Mouse (Mus musculus) lung, embryonic 16.5 days (tissue): Measurements from ENCODE around the gene Lysmd3. TPM values are rescaled to one million over a fixed set of nuclear protein-coding genes. Genes with fewer than 3 reads are reported as not detected.
"Not testable (repeated sequence)": the region's sequence is repeated elsewhere in the genome, so short reads cannot be mapped to it uniquely, and the experiment has no call there.

Source experiments
- ATAC-seq: fragments of 200-750 bp; cut with Nextera tagmentation; 2 replicates; pipeline ENCODE4 v1.8.0; 2017; ENCODE audit warnings: low read depth, mild to moderate bottlenecking, moderate library complexity
- H3K27ac ChIP-seq: fragments of 300-500 bp; sonication (generic); 2 replicates; pipeline ENCODE4 v1.5.1; 2014; ENCODE audit warnings: mild to moderate bottlenecking, control low read depth, low read length
- H3K27me3 ChIP-seq: fragments of 300-500 bp; sonication (generic); 2 replicates; pipeline ENCODE4 v1.6.1; 2014; ENCODE audit warnings: low read depth, low read length, mixed read lengths; ENCODE audit not compliant: control insufficient read depth, insufficient read depth
- H3K36me3 ChIP-seq: fragments of 300-500 bp; sonication (generic); 2 replicates; pipeline ENCODE4 v1.6.1; 2014; ENCODE audit warnings: low read length; ENCODE audit not compliant: control insufficient read depth, insufficient read depth
- H3K4me1 ChIP-seq: fragments of 300-500 bp; sonication (generic); replicated peaks from 2 replicates; pipeline ENCODE4 v1.6.1; 2014; ENCODE audit warnings: low read length, mixed read lengths; ENCODE audit not compliant: control insufficient read depth, insufficient read depth
- H3K4me2 ChIP-seq: fragments of 300-500 bp; sonication (generic); 2 replicates; pipeline ENCODE4 v1.6.1; 2014; ENCODE audit warnings: low read depth, low read length, control low read depth
- H3K4me3 ChIP-seq: fragments of 300-500 bp; sonication (generic); 2 replicates; pipeline ENCODE4 v1.5.1; 2014; ENCODE audit warnings: mild to moderate bottlenecking, low read length, control low read depth
- H3K9ac ChIP-seq: fragments of 300-500 bp; sonication (generic); 2 replicates; pipeline ENCODE4 v1.6.1; 2014; ENCODE audit warnings: low read length, control low read depth
- H3K9me3 ChIP-seq: fragments of 300-500 bp; sonication (generic); 2 replicates; pipeline ENCODE4 v1.6.1; 2016; ENCODE audit warnings: low read length; ENCODE audit not compliant: control insufficient read depth
- WGBS: fragments of 180-500 bp; shearing (Covaris S2); extraction: QIAGEN DNeasy Blood & Tissue Kit; methylation state at CpG from one replicate; pipeline ENCODE4 v1.1.7; 2014; 5-methylcytosine and 5-hydroxymethylcytosine counted together
- polyA plus RNA-seq: library from polyadenylated mRNA; unstranded; fragments of >200 nt; fragmentation: Nextera tagmentation; extraction: Ambion mirVana; gene quantifications from 2 replicates; pipeline ENCODE4 v1.2.1, GENCODE M21; 2015

The Lysmd3 gene
- polyA plus RNA-seq, 1 experiment from 2014 or later = 27.6 TPM

DNA sequence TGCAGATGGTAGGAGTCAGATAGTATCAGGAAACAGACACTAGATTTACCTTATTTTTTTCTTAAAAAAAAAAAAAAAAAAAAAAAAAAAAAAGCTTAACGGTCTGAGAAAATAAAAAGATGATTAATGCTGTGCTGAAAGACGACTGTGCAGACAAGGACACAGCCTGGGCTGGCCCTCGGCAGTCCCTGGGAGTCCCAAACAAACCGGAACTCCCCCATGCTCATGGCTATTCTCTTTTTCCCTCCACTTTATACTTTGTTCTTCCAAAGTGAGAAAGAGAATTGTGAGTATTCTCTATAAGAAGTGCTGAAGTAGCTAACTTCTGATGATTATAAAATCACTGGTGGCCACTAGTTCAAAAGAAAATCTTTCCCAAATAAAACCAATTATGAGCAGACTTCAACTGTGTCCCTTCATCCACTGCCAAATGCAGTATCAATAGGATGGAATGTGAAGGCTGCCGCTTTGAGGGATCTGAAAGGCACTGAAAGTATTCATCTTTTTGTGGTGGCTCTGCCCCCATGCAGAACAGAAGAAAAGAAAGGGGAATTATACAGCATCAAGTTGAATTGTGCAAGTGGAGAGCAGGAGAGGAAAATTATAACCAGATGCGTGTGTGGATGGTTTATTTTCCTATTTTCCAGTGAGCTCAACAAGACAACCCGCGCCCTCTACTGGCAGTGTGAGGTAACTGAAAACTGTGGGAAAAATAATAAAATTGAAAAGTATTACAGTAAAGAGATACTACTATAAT, 16.0 kb upstream of the Lysmd3 start:
- H3K4me1 ChIP-seq = peaks cover 5% of the 10 kb centered on the region; the same call in 1 of the 2 replicates
- no peak overlapping the region for H3K27ac ChIP-seq
- H3K36me3 ChIP-seq = no peaks in the 10 kb centered on the region
- no peaks in the 10 kb centered on the region for H3K9me3 ChIP-seq
- no peak for ATAC-seq
- H3K4me2 ChIP-seq = peak overlapping the region; percentile 50
- H3K27me3 ChIP-seq = no peaks in the 10 kb centered on the region
- peak overlapping the region; percentile 19; the same call in 1 of the 2 replicates for H3K9ac ChIP-seq
- H3K4me3 ChIP-seq = 0 out of 2 replicates have a peak overlapping the region, but pooled peaks have one; percentile 6
- WGBS = 8% methylated on average over 8 of the region's 8 CpGs

DNA sequence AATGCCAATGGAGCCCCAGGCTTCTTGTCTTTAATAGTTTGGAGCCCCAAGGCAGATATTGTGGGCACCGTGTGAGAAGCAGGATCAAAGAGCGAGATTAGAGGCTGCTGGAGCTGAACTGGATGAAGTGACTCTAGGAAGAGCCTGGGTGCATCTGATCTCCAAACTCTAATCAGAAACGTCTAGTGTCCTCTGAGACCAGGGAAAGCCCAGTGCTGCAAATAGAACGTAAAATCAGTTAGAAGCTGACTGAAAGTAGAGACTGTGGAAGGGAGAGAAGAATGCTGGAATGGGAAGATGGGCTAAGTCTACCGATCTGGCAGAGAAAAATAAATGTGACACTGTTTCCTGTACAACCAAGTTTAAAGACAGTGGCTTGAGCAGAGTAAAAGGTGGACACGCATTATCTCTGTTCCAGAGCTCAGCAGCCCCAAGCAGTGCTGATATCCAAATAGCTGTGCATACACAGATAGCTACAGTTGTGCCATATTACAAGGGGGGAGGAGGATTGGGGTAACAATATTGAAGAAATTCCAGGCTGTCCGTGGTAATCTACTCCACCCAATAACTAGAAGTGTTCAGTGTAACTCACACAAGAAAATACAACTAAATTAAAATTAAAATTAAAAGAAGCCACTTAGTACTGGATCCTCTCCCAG, 14.8 kb upstream of the Lysmd3 start:
- Histone ChIP-seq H3K4me3 (no peak overlapping the region), H3K4me2 (no peak overlapping the region), H3K27ac (no peak overlapping the region), H3K4me1 (peaks cover 5% of the 10 kb centered on the region; the same call in 1 of the 2 replicates), H3K9ac (no peak overlapping the region), H3K36me3 (no peaks in the 10 kb centered on the region), H3K27me3 (no peaks in the 10 kb centered on the region), H3K9me3 (no peaks in the 10 kb centered on the region)
- ATAC-seq = no peak
- WGBS = 54% methylated on average over 7 of the region's 7 CpGs

DNA sequence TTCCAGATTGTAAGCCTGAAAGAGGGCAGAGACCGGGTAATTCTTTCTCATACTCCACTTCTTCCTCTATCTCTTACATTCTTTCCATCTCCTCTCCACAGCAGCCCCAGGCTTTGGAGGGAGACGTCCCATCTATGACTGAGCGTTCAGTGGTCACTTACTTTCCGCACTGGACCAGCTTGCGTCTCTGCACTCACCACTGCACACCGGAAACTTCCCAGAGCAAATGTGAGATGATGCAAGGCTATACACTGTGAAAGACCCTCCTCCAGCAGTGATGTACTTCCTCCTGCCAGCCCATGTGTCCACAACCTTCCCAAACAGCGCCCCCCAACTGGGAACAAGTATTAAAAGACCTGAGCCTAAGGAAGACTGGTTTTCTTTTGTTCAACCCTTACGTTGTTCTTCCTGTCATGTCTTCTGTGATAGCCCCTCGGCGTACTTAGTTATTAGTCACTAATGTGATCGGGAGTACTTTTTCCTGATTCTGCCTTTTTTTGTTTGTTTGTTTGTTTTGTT, 13.4 kb upstream of the Lysmd3 start:
- Histone ChIP-seq H3K27ac (no peak overlapping the region), H3K36me3 (no peaks in the 10 kb centered on the region), H3K4me2 (no peak overlapping the region), H3K4me1 (peaks cover 5% of the 10 kb centered on the region; the same call in 1 of the 2 replicates), H3K4me3 (no peak overlapping the region), H3K9me3 (no peaks in the 10 kb centered on the region), H3K9ac (no peak overlapping the region), H3K27me3 (no peaks in the 10 kb centered on the region)
- no peak for ATAC-seq
- 83% methylated on average over 11 of the region's 11 CpGs for WGBS

GRCm38 (mm10) chr13:81646348-81646747, 11.1 kb upstream of the Lysmd3 start:
- H3K9me3 ChIP-seq = no peaks in the 10 kb centered on the region
- no peak overlapping the region for H3K4me2 ChIP-seq
- no peak overlapping the region for H3K4me3 ChIP-seq
- no peak for ATAC-seq
- H3K9ac ChIP-seq = no peak overlapping the region
- no peak overlapping the region for H3K27ac ChIP-seq
- H3K27me3 ChIP-seq = no peaks in the 10 kb centered on the region
- H3K36me3 ChIP-seq = no peaks in the 10 kb centered on the region
- 0 out of 2 replicates have a peak, but pooled peaks cover 2% of the 10 kb centered on the region for H3K4me1 ChIP-seq
- 70% methylated on average over 6 of the region's 6 CpGs for WGBS

DNA sequence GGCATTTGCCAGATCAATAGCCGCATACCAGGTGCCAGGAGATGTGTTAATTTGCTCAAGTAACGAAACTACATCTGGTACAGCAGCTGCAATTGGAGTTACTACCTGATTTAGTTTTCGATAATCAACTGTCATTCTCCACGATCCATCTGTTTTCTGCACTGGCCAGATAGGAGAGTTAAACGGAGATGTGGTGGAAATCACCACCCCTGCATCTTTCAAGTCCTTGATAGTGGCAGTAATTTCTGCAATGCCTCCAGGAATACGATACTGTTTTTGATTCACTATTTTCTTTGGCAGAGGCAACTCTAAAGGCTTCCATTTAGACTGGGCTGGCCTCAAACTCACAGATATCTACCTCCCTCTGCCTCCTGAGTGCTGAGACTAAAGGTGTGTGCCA, 7.1 kb upstream of the Lysmd3 start:
- H3K27ac ChIP-seq, H3K27me3 ChIP-seq, H3K9ac ChIP-seq, H3K4me2 ChIP-seq, H3K4me1 ChIP-seq, H3K36me3 ChIP-seq, H3K9me3 ChIP-seq, H3K4me3 ChIP-seq, ATAC-seq: not testable (repeated sequence)
- 75% methylated on average over 5 of the region's 6 CpGs for WGBS

GRCm38 (mm10) chr13:81656091-81656850, 1.2 kb upstream of the Lysmd3 start:
- 15% methylated on average over 14 of the region's 14 CpGs for WGBS
- Histone ChIP-seq H3K9ac (no peak overlapping the region), H3K27ac (peak overlapping the region; percentile 64), H3K4me1 (peaks cover 10% of the 10 kb centered on the region), H3K4me3 (no peak overlapping the region), H3K4me2 (peak overlapping the region; percentile 18; the same call in 1 of the 2 replicates), H3K27me3 (no peaks in the 10 kb centered on the region), H3K36me3 (no peaks in the 10 kb centered on the region), H3K9me3 (no peaks in the 10 kb centered on the region)
- ATAC-seq = no peak

- no peak for ATAC-seq
Measured at GRCm38 (mm10) chr13:81657008-81657350, 484 bp upstream of the Lysmd3 start.

DNA sequence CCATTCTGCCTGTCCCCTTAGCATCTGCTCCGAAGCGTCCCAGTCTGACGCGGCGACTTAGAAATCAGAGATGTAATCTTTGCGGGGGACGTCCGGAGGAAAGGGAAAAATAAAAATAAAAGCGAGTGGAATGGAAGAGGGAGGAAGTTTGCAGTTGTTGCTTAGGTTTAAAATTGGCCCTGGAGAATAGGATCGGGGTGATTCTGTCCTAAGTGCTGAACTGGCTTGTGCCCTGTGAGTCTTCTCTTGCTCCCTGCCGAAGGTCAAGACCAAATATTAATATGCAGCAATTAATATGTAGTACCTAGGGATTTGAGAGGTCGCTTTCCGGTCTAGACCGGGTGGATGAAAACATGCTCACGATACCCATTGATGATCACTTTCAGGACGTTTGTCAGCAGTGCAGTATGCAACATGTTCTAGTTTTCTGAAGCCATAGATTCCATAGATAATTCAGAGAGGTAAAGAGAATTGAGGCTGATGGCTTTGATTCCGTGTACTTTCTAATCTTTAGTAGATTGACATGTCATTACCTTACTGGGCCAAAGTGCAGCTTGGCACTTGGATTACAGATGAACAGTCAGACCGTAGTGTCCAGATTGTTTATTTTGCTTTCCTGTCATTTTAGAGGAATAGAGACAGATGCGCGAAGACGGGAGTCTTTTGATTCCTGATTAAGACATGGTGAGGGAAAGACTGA, 740 bp downstream of the Lysmd3 start:
- Histone ChIP-seq H3K27ac (peak overlapping the region; percentile 90), H3K9ac (peak overlapping the region; percentile 90), H3K4me3 (peak overlapping the region; percentile 89), H3K36me3 (no peaks in the 10 kb centered on the region), H3K4me1 (peaks cover 10% of the 10 kb centered on the region), H3K4me2 (peak overlapping the region; percentile 80), H3K9me3 (no peaks in the 10 kb centered on the region), H3K27me3 (no peaks in the 10 kb centered on the region)
- WGBS = 2% methylated on average over 21 of the region's 21 CpGs
- ATAC-seq = peak; percentile 8; the same call in 1 of the 2 replicates

More at GRCm38 (mm10) chr13:81657008-81657350, 484 bp upstream of the Lysmd3 start:
- peak overlapping the region; percentile 80 for H3K4me2 ChIP-seq
- WGBS = 22% methylated on average over 5 of the region's 5 CpGs
- H3K9me3 ChIP-seq = no peaks in the 10 kb centered on the region
- H3K4me3 ChIP-seq = peak overlapping the region; percentile 89
- H3K27me3 ChIP-seq = no peaks in the 10 kb centered on the region
- no peaks in the 10 kb centered on the region for H3K36me3 ChIP-seq
- H3K4me1 ChIP-seq = peaks cover 10% of the 10 kb centered on the region
- H3K9ac ChIP-seq = peak overlapping the region; percentile 90
- H3K27ac ChIP-seq = peak overlapping the region; percentile 73
